Mouse (Mus musculus): Measurements from ENCODE around the gene Canx. TPM values are rescaled to one million over a fixed set of nuclear protein-coding genes. Genes with fewer than 3 reads are reported as not detected.

Canx gene
- polyA plus RNA-seq, 1 experiment from 2014 or later = 291 TPM

DNA sequence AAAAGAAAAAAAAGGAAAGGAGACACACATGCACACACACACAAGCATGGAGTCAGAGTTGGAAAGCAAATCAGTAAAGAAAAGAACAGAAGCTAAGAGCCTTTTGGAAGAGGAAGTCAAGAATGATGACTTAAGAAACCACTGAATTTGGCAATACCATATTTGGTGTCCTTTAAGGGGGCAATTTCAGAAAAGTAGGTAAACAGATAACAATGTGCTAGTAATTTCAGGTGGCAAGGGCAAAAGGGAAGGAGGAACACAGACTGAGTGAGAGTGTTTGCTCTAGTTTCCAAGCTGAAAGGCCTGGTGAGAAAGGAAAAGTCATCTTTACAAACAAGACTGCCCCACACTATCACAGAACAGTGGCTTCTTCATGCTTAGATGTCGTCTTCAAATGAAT, 39.0 kb downstream of the Canx start:
- 92% methylated on average over 1 of the region's 1 CpGs for WGBS
- Histone ChIP-seq H3K27ac (no peak overlapping the region), H3K9me3 (no peaks in the 10 kb centered on the region), H3K9ac (no peak overlapping the region), H3K4me2 (replicated peaks) (no peak overlapping the region), H3K4me3 (no peak overlapping the region), H3K36me3 (peaks cover 6% of the 10 kb centered on the region; the same call in 1 of the 2 replicates), H3K4me1 (peaks cover 11% of the 10 kb centered on the region), H3K27me3 (replicated peaks) (no peaks in the 10 kb centered on the region)
- ATAC-seq (ENCODE audit: low FRiP score, low read depth) = no peak

GRCm38 (mm10) chr11:50285696-50286095, 39.8 kb downstream of the Canx start:
- no peaks in the 10 kb centered on the region for H3K27me3 ChIP-seq (replicated peaks)
- WGBS = 96% methylated on average over 7 of the region's 7 CpGs
- no peak for ATAC-seq (ENCODE audit: low FRiP score, low read depth)
- peaks cover 9% of the 10 kb centered on the region; the same call in 1 of the 2 replicates for H3K36me3 ChIP-seq
- H3K9me3 ChIP-seq = no peaks in the 10 kb centered on the region
- no peak overlapping the region for H3K9ac ChIP-seq
- H3K27ac ChIP-seq = no peak overlapping the region
- peaks cover 11% of the 10 kb centered on the region for H3K4me1 ChIP-seq
- H3K4me2 ChIP-seq (replicated peaks) = no peak overlapping the region
- no peak overlapping the region for H3K4me3 ChIP-seq

- no peak overlapping the region for H3K4me3 ChIP-seq
- no peaks in the 10 kb centered on the region for H3K27me3 ChIP-seq (replicated peaks)
- 91% methylated on average over 5 of the region's 5 CpGs for WGBS
- H3K36me3 ChIP-seq = peaks cover 12% of the 10 kb centered on the region; the same call in 1 of the 2 replicates
- no peak overlapping the region for H3K27ac ChIP-seq
- H3K4me2 ChIP-seq (replicated peaks) = no peak overlapping the region
- no peak overlapping the region for H3K9ac ChIP-seq
- no peaks in the 10 kb centered on the region for H3K9me3 ChIP-seq
- peaks cover 8% of the 10 kb centered on the region for H3K4me1 ChIP-seq
- no peak for ATAC-seq (ENCODE audit: low FRiP score, low read depth)
Observed at GRCm38 (mm10) chr11:50285263-50285662, 40.2 kb downstream of the Canx start.

GRCm38 (mm10) chr11:50280053-50280452, 45.4 kb downstream of the Canx start:
- H3K4me3 ChIP-seq = no peak overlapping the region
- H3K9me3 ChIP-seq = no peaks in the 10 kb centered on the region
- H3K4me1 ChIP-seq = no peaks in the 10 kb centered on the region
- H3K27me3 ChIP-seq (replicated peaks) = no peaks in the 10 kb centered on the region
- no peak for ATAC-seq (ENCODE audit: low FRiP score, low read depth)
- H3K4me2 ChIP-seq (replicated peaks) = no peak overlapping the region
- H3K36me3 ChIP-seq = peaks cover 14% of the 10 kb centered on the region; the same call in 1 of the 2 replicates
- WGBS = 76% methylated on average over 1 of the region's 1 CpGs
- H3K27ac ChIP-seq = no peak overlapping the region
- H3K9ac ChIP-seq = no peak overlapping the region

GRCm38 (mm10) chr11:50279005-50279404, 46.5 kb downstream of the Canx start:
- no peak for ATAC-seq (ENCODE audit: low FRiP score, low read depth)
- WGBS = 95% methylated on average over 4 of the region's 4 CpGs
- H3K9me3 ChIP-seq = no peaks in the 10 kb centered on the region

DNA sequence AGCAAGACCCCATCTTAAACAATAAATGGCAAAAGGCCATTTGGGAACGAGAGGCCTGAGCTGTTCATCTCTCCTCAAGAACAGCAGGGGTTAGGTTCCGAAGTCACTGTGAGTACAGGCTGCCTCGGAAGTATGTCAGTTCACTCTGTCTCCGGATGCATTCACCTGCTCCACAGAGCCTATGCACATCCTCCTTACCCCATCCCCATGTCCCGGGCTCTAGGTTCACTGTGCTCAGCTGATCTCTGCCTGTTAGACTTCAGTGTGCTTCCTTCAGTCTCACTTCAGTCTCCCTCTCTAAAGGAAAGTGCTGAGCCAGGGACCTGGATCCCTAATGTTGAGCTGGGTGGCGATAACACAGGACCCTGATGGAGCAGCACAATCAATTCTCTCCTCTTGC, 47.8 kb downstream of the Canx start:
- no peak for ATAC-seq (ENCODE audit: low FRiP score, low read depth)
- WGBS = 89% methylated on average over 6 of the region's 6 CpGs

More at GRCm38 (mm10) chr11:50279005-50279404, 46.5 kb downstream of the Canx start:
- H3K4me2 ChIP-seq (replicated peaks) = no peak overlapping the region
- H3K4me1 ChIP-seq = no peaks in the 10 kb centered on the region
- no peaks in the 10 kb centered on the region for H3K27me3 ChIP-seq (replicated peaks)
- no peak overlapping the region for H3K4me3 ChIP-seq
- H3K36me3 ChIP-seq = peaks cover 14% of the 10 kb centered on the region; the same call in 1 of the 2 replicates
- no peak overlapping the region for H3K9ac ChIP-seq
- H3K27ac ChIP-seq = no peak overlapping the region

GRCm38 (mm10) chr11:50277025-50277424, 48.4 kb downstream of the Canx start:
- no peak overlapping the region for H3K27ac ChIP-seq
- no peaks in the 10 kb centered on the region for H3K9me3 ChIP-seq
- H3K4me1 ChIP-seq = no peaks in the 10 kb centered on the region
- ATAC-seq (ENCODE audit: low FRiP score, low read depth) = no peak
- peaks cover 14% of the 10 kb centered on the region; the same call in 1 of the 2 replicates for H3K36me3 ChIP-seq
- no peak overlapping the region for H3K9ac ChIP-seq
- H3K4me3 ChIP-seq = no peak overlapping the region
- H3K4me2 ChIP-seq (replicated peaks) = no peak overlapping the region
- no peaks in the 10 kb centered on the region for H3K27me3 ChIP-seq (replicated peaks)

More for the DNA sequence above, 47.8 kb downstream of the Canx start:
- Histone ChIP-seq H3K9me3 (no peaks in the 10 kb centered on the region), H3K36me3 (peaks cover 14% of the 10 kb centered on the region; the same call in 1 of the 2 replicates), H3K4me3 (no peak overlapping the region), H3K27me3 (replicated peaks) (no peaks in the 10 kb centered on the region), H3K4me2 (replicated peaks) (no peak overlapping the region), H3K4me1 (no peaks in the 10 kb centered on the region), H3K9ac (no peak overlapping the region), H3K27ac (no peak overlapping the region)

GRCm38 (mm10) chr11:50275568-50276151, 49.8 kb downstream of the Canx start:
- no peak for ATAC-seq (ENCODE audit: low FRiP score, low read depth)
- 89% methylated on average over 5 of the region's 5 CpGs for WGBS
- H3K9me3 ChIP-seq = no peaks in the 10 kb centered on the region

GRCm38 (mm10) chr11:50275077-50275476, 50.4 kb downstream of the Canx start:
- H3K9me3 ChIP-seq = no peaks in the 10 kb centered on the region
- peaks cover 6% of the 10 kb centered on the region; the same call in 1 of the 2 replicates for H3K36me3 ChIP-seq
- ATAC-seq (ENCODE audit: low FRiP score, low read depth) = no peak
- WGBS = 96% methylated on average over 2 of the region's 2 CpGs
- H3K4me2 ChIP-seq (replicated peaks) = no peak overlapping the region
- H3K27ac ChIP-seq = no peak overlapping the region
- H3K9ac ChIP-seq = no peak overlapping the region
- no peaks in the 10 kb centered on the region for H3K4me1 ChIP-seq
- no peak overlapping the region for H3K4me3 ChIP-seq
- H3K27me3 ChIP-seq (replicated peaks) = no peaks in the 10 kb centered on the region

More at GRCm38 (mm10) chr11:50275568-50276151, 49.8 kb downstream of the Canx start:
- Histone ChIP-seq H3K27me3 (replicated peaks) (no peaks in the 10 kb centered on the region), H3K4me2 (replicated peaks) (no peak overlapping the region), H3K9ac (no peak overlapping the region), H3K27ac (no peak overlapping the region), H3K4me3 (no peak overlapping the region), H3K36me3 (peaks cover 11% of the 10 kb centered on the region; the same call in 1 of the 2 replicates), H3K4me1 (no peaks in the 10 kb centered on the region)

DNA sequence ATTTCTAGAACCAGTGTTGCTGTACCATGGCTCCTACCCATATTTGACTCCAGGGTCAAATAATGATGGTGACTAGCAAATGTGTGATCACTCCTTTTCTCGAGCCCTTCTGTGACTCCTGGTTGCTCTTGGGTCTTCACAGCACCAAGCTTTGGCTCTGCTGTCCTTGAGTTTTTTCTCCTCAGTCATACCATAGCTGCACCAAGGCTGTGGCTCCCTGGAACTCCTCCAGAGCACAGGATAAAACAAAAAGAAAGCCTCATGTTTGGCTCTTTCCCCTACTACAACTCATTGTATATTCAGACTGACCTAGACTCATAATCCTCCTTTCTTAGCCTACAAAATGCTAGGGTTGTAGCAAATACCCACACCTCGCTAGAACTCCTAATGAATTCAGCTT, 52.7 kb downstream of the Canx start:
- no peak for ATAC-seq (ENCODE audit: low FRiP score, low read depth)
- Histone ChIP-seq H3K4me3 (no peak overlapping the region), H3K4me2 (replicated peaks) (no peak overlapping the region), H3K4me1 (no peaks in the 10 kb centered on the region), H3K9me3 (no peaks in the 10 kb centered on the region), H3K27ac (no peak overlapping the region), H3K9ac (no peak overlapping the region), H3K36me3 (peaks cover 3% of the 10 kb centered on the region; the same call in 1 of the 2 replicates), H3K27me3 (replicated peaks) (no peaks in the 10 kb centered on the region)
- WGBS = 89% methylated on average over 2 of the region's 2 CpGs

GRCm38 (mm10) chr11:50269885-50270284, 55.6 kb downstream of the Canx start:
- H3K9ac ChIP-seq = no peak overlapping the region
- no peaks in the 10 kb centered on the region for H3K4me1 ChIP-seq
- no peaks in the 10 kb centered on the region for H3K9me3 ChIP-seq
- ATAC-seq (ENCODE audit: low FRiP score, low read depth) = no peak
- no peak overlapping the region for H3K4me3 ChIP-seq
- 94% methylated on average over 1 of the region's 1 CpGs for WGBS
- H3K4me2 ChIP-seq (replicated peaks) = no peak overlapping the region
- no peak overlapping the region for H3K27ac ChIP-seq
- H3K36me3 ChIP-seq = peaks cover 23% of the 10 kb centered on the region
- H3K27me3 ChIP-seq (replicated peaks) = no peaks in the 10 kb centered on the region

- Histone ChIP-seq H3K9me3 (no peaks in the 10 kb centered on the region), H3K4me3 (no peak overlapping the region), H3K9ac (no peak overlapping the region), H3K4me1 (no peaks in the 10 kb centered on the region), H3K36me3 (peaks cover 30% of the 10 kb centered on the region), H3K27ac (no peak overlapping the region), H3K27me3 (replicated peaks) (no peaks in the 10 kb centered on the region), H3K4me2 (replicated peaks) (no peak overlapping the region)
- 87% methylated on average over 2 of the region's 2 CpGs for WGBS
- no peak for ATAC-seq (ENCODE audit: low FRiP score, low read depth)
Observed at GRCm38 (mm10) chr11:50269163-50269562, 56.3 kb downstream of the Canx start.

- 90% methylated on average over 3 of the region's 3 CpGs for WGBS
- no peak overlapping the region for H3K27ac ChIP-seq
- no peaks in the 10 kb centered on the region for H3K9me3 ChIP-seq
Observed at GRCm38 (mm10) chr11:50266997-50267396, 58.5 kb downstream of the Canx start.

More at GRCm38 (mm10) chr11:50266997-50267396, 58.5 kb downstream of the Canx start:
- Histone ChIP-seq H3K9ac (no peak overlapping the region), H3K4me2 (replicated peaks) (no peak overlapping the region), H3K27me3 (replicated peaks) (no peaks in the 10 kb centered on the region), H3K4me3 (no peak overlapping the region), H3K36me3 (peaks cover 48% of the 10 kb centered on the region), H3K4me1 (no peaks in the 10 kb centered on the region)
- no peak for ATAC-seq (ENCODE audit: low FRiP score, low read depth)

Measured in neural tube, embryonic 12.5 days (tissue).